Mouse (Mus musculus) heart, adult 2 months (tissue): ENCODE data around the gene Fbxw8.

Source experiments
- CTCF ChIP-seq: fragments of 200-600 bp; IDR thresholded peaks from 2 replicates; pipeline ENCODE4 v1.8.1; 2022; ENCODE audit warnings: antibody characterized with exemption, mild to moderate bottlenecking, moderate library complexity
- EP300 ChIP-seq: fragments of 200-500 bp; IDR thresholded peaks from 2 replicates; pipeline ENCODE4 v1.6.1; 2011; ENCODE audit warnings: low read depth, low read length, control low read depth; ENCODE audit not compliant: insufficient read depth
- POLR2A ChIP-seq: fragments of 200-500 bp; IDR thresholded peaks from 2 replicates; pipeline ENCODE4 v1.6.1; 2011; ENCODE audit warnings: mild to moderate bottlenecking, low read depth, low read length, control low read depth; ENCODE audit not compliant: insufficient read depth

DNA sequence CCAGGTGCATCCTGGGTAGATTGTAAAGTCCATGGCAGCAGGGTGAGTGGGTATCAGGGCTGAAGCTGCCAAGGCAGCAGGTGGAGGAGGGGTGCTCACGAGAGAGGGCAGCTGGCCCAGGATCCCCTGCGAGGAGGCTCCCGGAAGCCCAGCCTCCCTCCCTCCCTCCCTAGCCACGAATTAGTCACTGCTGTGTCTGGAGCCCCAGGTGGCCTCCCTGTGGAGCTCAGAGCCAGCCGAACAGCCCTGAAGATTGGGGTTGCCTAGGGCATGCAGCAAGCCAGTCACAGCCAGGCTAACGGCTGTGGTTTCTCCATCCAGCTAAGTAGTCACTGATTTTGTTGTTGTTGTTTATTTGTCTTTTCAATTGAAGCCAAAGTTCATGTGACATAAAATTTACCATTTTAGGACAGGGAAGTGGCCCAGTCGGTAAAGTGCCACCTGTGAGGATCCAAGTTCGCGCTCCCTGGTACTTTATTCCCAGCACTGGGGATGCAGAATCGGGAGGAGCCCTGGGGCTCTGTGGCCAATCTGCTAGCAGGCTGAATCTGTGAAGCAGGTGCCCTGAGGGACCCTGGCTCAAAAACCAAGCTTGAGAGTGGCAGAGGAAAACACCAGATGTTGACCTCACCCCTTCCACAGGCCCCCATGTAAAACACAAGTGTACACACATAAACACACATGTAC, 117.3 kb downstream of the Fbxw8 start:
- TF ChIP-seq POLR2A (no peak), CTCF (no peak), EP300 (0 out of 2 replicates have a peak, but pooled peaks have one; percentile 29)
